Mouse (Mus musculus) gastrocnemius, postnatal 36 days (tissue): ENCODE measurements around the gene Kat14. TPM values are rescaled to one million over a fixed set of nuclear protein-coding genes. Genes with fewer than 3 reads are reported as not detected.

Experiments used
- DNase-seq, 2 experiments: peaks; one replicate each; pipeline ENCODE4 v3.0.0; 2022
- intact Hi-C: fragments of 180-260 bp; cut with DNase I; formaldehyde crosslinking; loops from one replicate; pipeline ENCODE4 v1.15.1; 2025
- total RNA-seq, 2 experiments: library from RNA; stranded (reverse); gene quantifications; 2 replicates each; pipeline ENCODE4 v1.2.3; 2021

Gene Kat14
- total RNA-seq, 2 experiments from 2014 or later = 15.4 to 19.4 TPM

- intact Hi-C loops = no loop called here
- DNase-seq = peak in 1 of 2 experiments; percentile 21
Observed at GRCm38 (mm10) chr2:144441386-144441915, 72.7 kb downstream of the Kat14 start.

DNA sequence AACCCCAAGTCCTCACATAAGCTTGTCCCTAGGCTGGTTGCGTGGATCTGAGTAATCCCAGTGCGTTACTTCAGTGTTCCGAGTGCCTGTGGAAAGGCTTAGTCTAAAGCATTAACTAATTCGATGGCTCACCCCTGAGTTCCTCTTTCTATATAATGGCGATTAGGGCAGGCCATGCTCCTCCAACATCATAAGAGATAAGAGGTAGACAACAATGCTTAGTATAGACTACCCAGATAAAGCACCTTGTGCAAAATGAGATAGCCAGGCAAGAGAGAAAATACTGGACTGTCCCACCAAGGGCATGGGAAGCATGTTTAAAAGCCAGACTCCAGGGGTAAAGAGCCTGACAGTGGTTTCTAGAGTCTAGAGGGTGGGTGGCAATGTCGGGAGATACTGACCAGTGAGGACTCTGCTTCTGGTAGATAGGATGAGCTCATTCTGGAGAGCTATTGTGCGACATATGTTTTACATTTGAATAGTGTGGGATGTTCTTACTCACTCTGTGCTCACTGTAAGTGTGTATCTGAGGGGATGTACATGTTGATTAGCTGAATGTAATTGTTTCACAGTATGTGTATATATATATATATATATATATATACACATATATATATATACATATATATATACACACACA is 77.7 kb downstream of the Kat14 start:
- DNase-seq = no peak
- intact Hi-C loops = no loop called here

- intact Hi-C loops = loop anchor here (5.0 to 10.0 kb wide), 3 partner anchors 98 to 616 kb away; no protein-coding TSS in a partner anchor
- no peak for DNase-seq
Observed at GRCm38 (mm10) chr2:144450378-144450777, 81.6 kb downstream of the Kat14 start.

DNA sequence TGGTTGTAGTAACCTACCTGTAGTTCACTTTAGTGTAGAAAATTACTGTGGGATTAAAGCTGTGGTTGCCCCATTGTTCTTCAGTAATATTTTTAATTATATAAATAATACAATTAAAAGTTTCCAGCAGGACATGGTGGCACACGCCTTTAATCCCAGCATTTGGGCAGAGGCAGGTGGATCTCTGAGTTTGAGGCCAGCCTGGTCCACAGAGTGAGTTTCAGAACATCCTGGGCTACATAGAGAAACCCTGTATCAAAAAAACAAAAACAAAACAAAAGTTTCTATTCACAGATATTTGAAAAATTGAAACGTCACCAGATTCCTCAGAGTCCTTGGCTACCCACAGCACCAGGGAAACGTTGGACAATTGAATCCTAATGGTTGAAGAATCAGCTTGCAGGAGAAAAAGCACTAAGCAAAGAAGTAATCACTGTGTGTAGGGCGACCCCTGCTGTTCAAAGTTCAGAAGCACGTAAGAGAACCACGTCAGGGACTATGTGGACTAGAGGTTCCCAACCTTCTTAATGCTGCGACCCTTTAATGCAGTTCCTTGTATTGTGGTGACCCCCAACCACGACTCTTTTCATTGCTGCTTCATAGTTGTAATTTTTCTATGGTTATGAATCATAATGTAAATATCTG is 83.7 kb downstream of the Kat14 start:
- peak; percentile 40 to 63 for DNase-seq
- intact Hi-C loops = loop anchor here (5.0 to 10.0 kb wide), 3 partner anchors 100 to 618 kb away; no protein-coding TSS in a partner anchor

Other genes starting within 250 kb of the Kat14 start
- gene Mgme1, start 98.3 kb upstream of the Kat14 start, total RNA-seq = 1 to 10 TPM; 7.2 to 7.3 TPM
- gene Snx5, start 98.1 kb upstream of the Kat14 start, total RNA-seq = 10 to 100 TPM; 37.3 to 46.2 TPM
- not detected for gene Ovol2, start 36.8 kb upstream of the Kat14 start, total RNA-seq
- gene Pet117, start within 50 bp of the Kat14 start, total RNA-seq = 1 to 10 TPM; 4.5 to 5.6 TPM
- gene Dzank1, start 158.4 kb downstream of the Kat14 start, total RNA-seq = under 1 TPM; 0.15 to 0.52 TPM
- gene Polr3f, start 158.7 kb downstream of the Kat14 start, total RNA-seq = 1 to 10 TPM; 6.6 to 9.6 TPM
- 1 to 10 TPM; 4.6 to 5.1 TPM for gene Rbbp9, start 181.9 kb downstream of the Kat14 start, total RNA-seq
- gene Sec23b, start 187.2 kb downstream of the Kat14 start, total RNA-seq = 10 to 100 TPM in 1 of 2 experiments, 1 to 10 TPM in 1; 9.8 to 10.3 TPM
- gene Smim26, start 225.1 kb downstream of the Kat14 start, total RNA-seq = 10 to 100 TPM; 59.0 to 72.3 TPM
- gene Dtd1, start 230.9 kb downstream of the Kat14 start, total RNA-seq = 10 to 100 TPM; 12.6 to 13.8 TPM